Mouse (Mus musculus): ENCODE measurements around the gene Phldb3. TPM values are rescaled to one million over a fixed set of nuclear protein-coding genes. Genes with fewer than 3 reads are reported as not detected.
"Not testable (repeated sequence)": the region's sequence is repeated elsewhere in the genome, so short reads cannot be mapped to it uniquely, and the experiment has no call there.

Phldb3 gene
- polyA plus RNA-seq, 1 experiment from 2014 or later, result not detected

DNA sequence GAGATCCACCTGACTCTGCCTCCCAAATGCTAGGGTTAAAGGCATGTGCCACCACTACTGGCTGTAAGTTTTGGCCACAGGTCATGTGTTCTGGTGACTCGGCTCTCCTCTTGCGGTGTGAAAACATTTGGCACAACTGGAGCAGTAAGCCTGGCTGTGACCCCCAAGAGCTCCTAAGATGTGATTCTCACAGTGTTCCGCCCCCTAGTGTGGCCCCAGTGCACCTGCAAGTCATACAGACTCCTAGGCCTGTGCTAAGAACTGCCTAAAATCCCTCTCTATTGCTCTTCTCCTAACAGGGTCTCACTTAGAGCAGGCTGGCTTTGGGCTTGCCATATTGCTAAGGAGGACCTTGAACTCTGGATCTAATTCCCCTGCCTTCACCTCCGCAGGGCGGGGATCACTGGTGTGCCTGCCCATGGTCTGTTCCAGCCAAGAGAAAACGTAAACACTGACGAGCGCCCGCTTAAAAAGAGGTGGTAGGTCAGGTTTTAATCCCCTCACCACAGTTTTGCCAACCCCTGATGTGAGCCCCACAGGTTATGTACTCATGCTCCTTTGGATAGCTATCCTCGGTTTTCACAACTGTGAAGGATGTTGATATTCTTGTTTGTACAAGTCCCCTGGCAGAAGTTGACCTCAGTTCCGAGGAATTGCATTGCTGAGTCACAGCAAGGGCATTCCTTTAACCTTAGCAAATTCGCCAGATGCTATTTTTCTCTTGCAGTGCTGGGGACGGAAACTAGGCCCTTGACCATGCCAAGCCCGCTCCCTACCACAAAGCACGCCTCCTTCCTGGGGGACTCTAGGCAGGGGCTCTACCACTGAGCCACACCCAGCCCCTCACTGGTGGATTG is 11.1 kb upstream of the Phldb3 start:
- DNase-seq (ENCODE audit: low spot score), result no peak
- H3K9me3 ChIP-seq (replicated peaks), result no peaks in the 10 kb centered on the region
- peaks cover 22% of the 10 kb centered on the region for H3K27me3 ChIP-seq (ENCODE audit: low read depth, poor library complexity, severe bottlenecking)
- H3K27ac ChIP-seq (replicated peaks), result no peak overlapping the region
- WGBS, result 69% methylated on average over 15 of the region's 15 CpGs
- H3K4me3 ChIP-seq, result no peak overlapping the region
- H3K36me3 ChIP-seq, result no peaks in the 10 kb centered on the region
- H3K4me1 ChIP-seq, result peaks cover 12% of the 10 kb centered on the region

GRCm38 (mm10) chr7:24600941-24601597 is 9.5 kb upstream of the Phldb3 start:
- Histone ChIP-seq H3K4me3 (peak overlapping the region; percentile 24; the same call in 1 of the 2 replicates), H3K36me3 (no peaks in the 10 kb centered on the region), H3K4me1 (peaks cover 5% of the 10 kb centered on the region; the same call in 1 of the 2 replicates), H3K9me3 (replicated peaks) (no peaks in the 10 kb centered on the region), H3K27me3 (ENCODE audit: low read depth, poor library complexity, severe bottlenecking) (peaks cover 5% of the 10 kb centered on the region; the same call in 1 of the 2 replicates), H3K27ac (replicated peaks) (peak overlapping the region; percentile 57; the same call in 1 of the 2 replicates)
- peak; percentile 93 for DNase-seq (ENCODE audit: low spot score)
- 8% methylated on average over 13 of the region's 13 CpGs for WGBS

DNA sequence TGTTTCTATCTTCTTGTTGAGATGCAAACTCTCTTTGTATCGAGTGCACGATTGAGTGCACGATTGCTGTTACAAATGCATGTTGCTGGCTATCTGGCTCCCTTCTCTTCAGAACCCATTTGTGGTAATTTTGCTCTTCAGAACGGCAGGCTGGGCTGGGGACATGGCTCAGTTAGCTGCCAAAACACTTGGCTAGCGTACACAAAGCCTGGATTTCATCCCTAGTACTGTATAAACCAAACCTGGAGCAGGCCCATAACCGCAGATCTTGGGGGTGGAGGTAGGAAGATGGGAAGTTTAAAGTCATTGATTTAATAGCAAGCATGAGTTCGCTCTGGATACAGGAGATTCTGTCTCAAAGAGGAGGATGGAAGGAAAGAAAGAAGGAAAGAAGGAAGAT is 5.0 kb upstream of the Phldb3 start:
- Histone ChIP-seq H3K27me3 (ENCODE audit: low read depth, poor library complexity, severe bottlenecking) (peaks cover 27% of the 10 kb centered on the region), H3K4me1 (peaks cover 10% of the 10 kb centered on the region), H3K9me3 (replicated peaks) (0 out of 2 replicates have a peak, but pooled peaks cover 4% of the 10 kb centered on the region), H3K4me3 (no peak overlapping the region), H3K36me3 (peaks cover 6% of the 10 kb centered on the region; the same call in 1 of the 2 replicates), H3K27ac (replicated peaks) (no peak overlapping the region)
- WGBS, result 89% methylated on average over 7 of the region's 7 CpGs
- no peak for DNase-seq (ENCODE audit: low spot score)

DNA sequence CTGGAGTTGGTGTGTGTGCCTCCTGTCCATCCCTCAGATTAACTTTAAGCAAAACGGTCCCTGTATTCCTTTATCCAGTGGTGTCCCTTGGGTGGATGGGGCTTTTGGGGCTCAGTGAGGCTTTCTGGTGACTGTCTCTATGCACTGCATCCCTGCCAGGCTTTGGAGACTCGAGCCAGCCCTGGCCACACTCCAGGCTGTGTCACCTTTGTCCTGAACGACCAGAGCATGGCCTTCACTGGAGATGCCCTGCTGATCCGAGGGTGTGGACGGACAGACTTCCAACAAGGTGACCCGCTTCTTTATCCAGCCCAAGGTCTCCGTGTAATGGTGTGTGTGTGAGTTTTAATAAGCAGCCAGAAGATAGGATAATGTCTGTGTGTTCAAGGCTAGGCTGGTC is 4.5 kb upstream of the Phldb3 start:
- H3K27me3 ChIP-seq (ENCODE audit: low read depth, poor library complexity, severe bottlenecking), result peaks cover 32% of the 10 kb centered on the region
- peaks cover 6% of the 10 kb centered on the region; the same call in 1 of the 2 replicates for H3K36me3 ChIP-seq
- H3K27ac ChIP-seq (replicated peaks), result no peak overlapping the region
- H3K9me3 ChIP-seq (replicated peaks), result 0 out of 2 replicates have a peak, but pooled peaks cover 4% of the 10 kb centered on the region
- no peak for DNase-seq (ENCODE audit: low spot score)
- H3K4me3 ChIP-seq, result no peak overlapping the region
- 81% methylated on average over 7 of the region's 7 CpGs for WGBS
- H3K4me1 ChIP-seq, result peaks cover 14% of the 10 kb centered on the region

DNA sequence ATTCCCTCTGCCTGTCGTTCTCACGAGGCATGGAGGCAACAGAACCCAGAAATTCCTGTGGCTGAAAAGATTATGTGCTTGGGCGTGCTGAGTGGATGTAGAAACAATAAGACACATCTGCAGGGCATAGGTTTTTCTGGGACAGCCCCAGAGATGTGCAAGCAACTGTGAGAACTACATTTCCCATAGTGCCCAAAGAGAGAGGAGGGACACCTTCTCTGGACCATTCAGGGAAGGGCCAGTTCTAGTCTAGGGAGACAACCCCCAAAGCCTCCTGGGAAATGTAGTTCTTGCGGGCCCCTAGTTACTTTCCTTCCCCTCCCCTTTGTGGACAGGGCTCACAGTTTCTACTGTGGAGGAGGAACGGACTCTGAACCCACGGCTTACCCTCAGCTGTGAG is 2.5 kb upstream of the Phldb3 start:
- Histone ChIP-seq H3K27me3 (ENCODE audit: low read depth, poor library complexity, severe bottlenecking) (peaks cover 52% of the 10 kb centered on the region), H3K27ac (replicated peaks) (no peak overlapping the region), H3K4me1 (peaks cover 27% of the 10 kb centered on the region), H3K4me3 (no peak overlapping the region), H3K36me3 (peaks cover 6% of the 10 kb centered on the region; the same call in 1 of the 2 replicates), H3K9me3 (replicated peaks) (0 out of 2 replicates have a peak, but pooled peaks cover 4% of the 10 kb centered on the region)
- 51% methylated on average over 6 of the region's 6 CpGs for WGBS
- no peak for DNase-seq (ENCODE audit: low spot score)

- Histone ChIP-seq H3K27me3 (ENCODE audit: low read depth, poor library complexity, severe bottlenecking) (peaks cover 57% of the 10 kb centered on the region), H3K4me3 (no peak overlapping the region), H3K36me3 (peaks cover 6% of the 10 kb centered on the region; the same call in 1 of the 2 replicates), H3K4me1 (peaks cover 30% of the 10 kb centered on the region), H3K27ac (replicated peaks) (no peak overlapping the region), H3K9me3 (replicated peaks) (0 out of 2 replicates have a peak, but pooled peaks cover 4% of the 10 kb centered on the region)
- DNase-seq (ENCODE audit: low spot score), result no peak
- WGBS, result 72% methylated on average over 8 of the region's 8 CpGs
Observed at GRCm38 (mm10) chr7:24608561-24608960, 2.0 kb upstream of the Phldb3 start.

- Histone ChIP-seq H3K4me1 (peaks cover 30% of the 10 kb centered on the region), H3K27me3 (ENCODE audit: low read depth, poor library complexity, severe bottlenecking) (peaks cover 75% of the 10 kb centered on the region), H3K36me3 (peaks cover 6% of the 10 kb centered on the region; the same call in 1 of the 2 replicates), H3K9me3 (replicated peaks) (0 out of 2 replicates have a peak, but pooled peaks cover 4% of the 10 kb centered on the region), H3K4me3 (peak overlapping the region; percentile 54), H3K27ac (replicated peaks) (peak overlapping the region; percentile 23; the same call in 1 of the 2 replicates)
- peak; percentile 80 for DNase-seq (ENCODE audit: low spot score)
- under 1% methylated on average over 36 of the region's 36 CpGs for WGBS
Observed at GRCm38 (mm10) chr7:24610879-24611494, 424 bp downstream of the Phldb3 start.

DNA sequence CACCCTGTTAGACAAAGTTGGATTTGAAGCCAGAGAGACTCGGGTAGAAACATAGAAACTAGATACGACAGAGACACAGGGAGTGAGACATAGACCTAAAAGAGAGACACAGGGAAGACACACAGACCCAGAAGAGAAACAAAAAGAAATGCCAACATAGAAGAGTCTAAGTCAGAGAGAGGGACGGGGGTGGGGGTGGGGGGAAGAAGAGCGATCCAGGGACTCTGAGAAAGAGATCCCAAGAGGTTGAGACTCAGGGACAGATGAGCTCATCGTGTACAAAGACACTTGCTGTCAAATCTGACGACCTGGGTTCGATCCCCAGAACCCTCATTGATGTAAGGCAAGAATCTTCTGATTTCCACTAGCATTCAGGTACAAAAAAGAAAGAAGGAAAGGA is 1.1 kb downstream of the Phldb3 start:
- Histone ChIP-seq H3K27ac (replicated peaks) (no peak overlapping the region), H3K36me3 (peaks cover 6% of the 10 kb centered on the region; the same call in 1 of the 2 replicates), H3K4me3 (peak overlapping the region; percentile 54), H3K27me3 (ENCODE audit: low read depth, poor library complexity, severe bottlenecking) (peaks cover 75% of the 10 kb centered on the region), H3K4me1 (peaks cover 30% of the 10 kb centered on the region), H3K9me3 (replicated peaks) (0 out of 2 replicates have a peak, but pooled peaks cover 4% of the 10 kb centered on the region)
- WGBS, result 12% methylated on average over 7 of the region's 7 CpGs
- DNase-seq (ENCODE audit: low spot score), result no peak

DNA sequence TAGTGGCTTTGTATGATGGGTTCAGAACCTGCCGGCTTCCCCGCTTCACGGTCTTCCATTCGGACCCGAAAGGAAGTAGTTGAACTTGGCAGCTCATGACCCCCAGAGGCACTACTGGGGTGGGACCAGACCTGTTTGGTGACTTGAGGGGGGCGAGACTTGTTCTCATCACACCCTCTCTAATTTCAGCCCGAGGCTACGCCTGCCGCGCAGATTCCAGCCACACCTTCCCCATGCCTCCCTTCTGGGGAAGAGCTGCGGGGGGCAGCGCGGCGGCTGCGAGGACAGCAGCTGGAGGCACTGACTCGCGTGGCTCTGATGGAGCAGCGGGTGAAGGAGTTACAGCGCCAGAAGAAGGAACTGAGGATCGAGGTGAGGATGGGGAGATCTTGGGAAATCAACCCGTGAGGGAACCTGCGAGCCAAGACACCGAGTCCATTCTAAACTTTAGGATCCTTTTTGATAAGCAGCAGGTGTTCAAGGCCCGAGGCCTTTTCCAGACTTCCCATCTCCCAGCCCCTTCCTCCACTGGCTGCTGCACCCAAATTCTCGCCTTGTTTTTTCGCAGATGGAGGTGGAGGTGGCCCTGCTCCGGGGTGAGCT is 1.8 kb downstream of the Phldb3 start:
- Histone ChIP-seq H3K27ac (replicated peaks) (no peak overlapping the region), H3K9me3 (replicated peaks) (0 out of 2 replicates have a peak, but pooled peaks cover 4% of the 10 kb centered on the region), H3K4me3 (peak overlapping the region; percentile 38), H3K4me1 (peaks cover 30% of the 10 kb centered on the region), H3K36me3 (peaks cover 6% of the 10 kb centered on the region; the same call in 1 of the 2 replicates), H3K27me3 (ENCODE audit: low read depth, poor library complexity, severe bottlenecking) (peaks cover 71% of the 10 kb centered on the region)
- peak; percentile 37 for DNase-seq (ENCODE audit: low spot score)
- 4% methylated on average over 27 of the region's 27 CpGs for WGBS

DNA sequence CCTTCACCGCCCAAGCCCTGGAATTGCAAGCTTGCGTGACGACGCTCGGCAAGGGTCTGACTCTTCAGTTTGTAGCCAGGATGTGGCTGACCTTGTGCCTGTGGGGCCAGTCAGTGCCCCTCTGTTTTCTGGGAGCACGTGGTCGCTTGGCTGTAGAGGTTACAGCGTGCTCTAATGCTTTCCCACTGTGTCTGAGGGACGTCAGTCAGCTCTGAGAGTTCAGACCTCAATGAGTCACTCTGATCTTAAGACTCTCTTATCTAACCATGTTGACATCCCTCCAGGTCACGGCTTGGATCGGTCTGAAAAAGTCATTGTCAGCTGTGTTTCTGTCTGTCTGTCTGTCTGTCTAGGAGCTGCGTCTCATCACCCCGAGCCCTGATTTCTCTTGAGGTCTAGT is 4.3 kb downstream of the Phldb3 start:
- Histone ChIP-seq H3K27me3 (ENCODE audit: low read depth, poor library complexity, severe bottlenecking) (peaks cover 67% of the 10 kb centered on the region), H3K36me3 (no peaks in the 10 kb centered on the region), H3K4me1 (peaks cover 30% of the 10 kb centered on the region), H3K27ac (replicated peaks) (no peak overlapping the region), H3K9me3 (replicated peaks) (no peaks in the 10 kb centered on the region; the same call in 1 of the 2 replicates), H3K4me3 (no peak overlapping the region)
- DNase-seq (ENCODE audit: low spot score), result no peak
- WGBS, result 85% methylated on average over 13 of the region's 13 CpGs

DNA sequence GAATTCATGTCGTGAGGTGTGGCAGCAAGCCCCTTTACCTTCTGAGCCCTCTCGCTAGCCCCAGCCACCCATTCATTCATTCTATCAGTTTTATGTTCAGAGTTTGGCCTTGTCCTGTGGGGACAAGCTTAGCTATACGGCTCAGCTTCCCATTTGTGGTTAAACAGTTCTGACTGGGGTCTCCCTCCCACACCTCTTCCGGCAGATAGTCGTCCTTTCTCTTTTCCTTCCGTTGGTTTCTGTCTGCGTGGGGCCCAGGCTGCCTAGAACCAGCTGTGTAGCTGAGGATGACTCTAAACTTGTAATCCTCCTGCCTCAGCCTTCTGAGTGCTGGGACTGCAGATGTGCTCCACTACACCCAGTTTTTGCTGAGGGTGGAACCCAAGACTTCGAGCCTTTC is 7.2 kb downstream of the Phldb3 start:
- Histone ChIP-seq H3K27me3 (ENCODE audit: low read depth, poor library complexity, severe bottlenecking) (peaks cover 37% of the 10 kb centered on the region), H3K36me3 (no peaks in the 10 kb centered on the region), H3K9me3 (replicated peaks) (peaks cover 8% of the 10 kb centered on the region), H3K27ac (replicated peaks) (no peak overlapping the region), H3K4me1 (peaks cover 6% of the 10 kb centered on the region), H3K4me3 (no peak overlapping the region)
- DNase-seq (ENCODE audit: low spot score), result no peak
- 83% methylated on average over 8 of the region's 8 CpGs for WGBS

DNA sequence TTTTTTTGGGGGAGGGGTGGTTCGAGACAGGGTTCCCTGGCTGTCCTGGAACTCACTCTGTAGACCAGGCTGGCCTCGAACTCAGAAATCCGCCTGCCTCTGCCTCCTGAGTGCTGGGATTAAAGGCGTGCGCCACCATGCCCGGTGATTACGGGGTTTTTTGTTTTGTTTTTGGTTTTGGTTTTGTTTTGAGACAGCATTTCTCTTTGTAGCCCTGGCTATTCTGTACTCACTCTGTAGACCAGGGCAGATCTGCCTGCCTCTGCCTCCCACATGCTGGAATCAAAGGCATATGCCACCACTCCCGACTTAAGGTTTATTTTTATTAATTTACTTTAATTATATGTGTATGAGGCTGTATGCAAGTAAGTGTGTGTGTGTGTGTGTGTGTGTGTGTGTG is 7.8 kb downstream of the Phldb3 start:
- H3K9me3 ChIP-seq (replicated peaks); H3K27ac ChIP-seq (replicated peaks); H3K4me3 ChIP-seq; DNase-seq (ENCODE audit: low spot score); H3K36me3 ChIP-seq; H3K4me1 ChIP-seq: not testable (repeated sequence)
- peaks cover 31% of the 10 kb centered on the region for H3K27me3 ChIP-seq (ENCODE audit: low read depth, poor library complexity, severe bottlenecking)
- 89% methylated on average over 8 of the region's 8 CpGs for WGBS
